Mouse (Mus musculus) right cerebral cortex, postnatal 14 days (tissue): Measurements from ENCODE around the gene Gng8.

Experiments used
- DNase-seq: peaks from one replicate; pipeline ENCODE4 v3.0.0; 2022

Gng8 gene

DNA sequence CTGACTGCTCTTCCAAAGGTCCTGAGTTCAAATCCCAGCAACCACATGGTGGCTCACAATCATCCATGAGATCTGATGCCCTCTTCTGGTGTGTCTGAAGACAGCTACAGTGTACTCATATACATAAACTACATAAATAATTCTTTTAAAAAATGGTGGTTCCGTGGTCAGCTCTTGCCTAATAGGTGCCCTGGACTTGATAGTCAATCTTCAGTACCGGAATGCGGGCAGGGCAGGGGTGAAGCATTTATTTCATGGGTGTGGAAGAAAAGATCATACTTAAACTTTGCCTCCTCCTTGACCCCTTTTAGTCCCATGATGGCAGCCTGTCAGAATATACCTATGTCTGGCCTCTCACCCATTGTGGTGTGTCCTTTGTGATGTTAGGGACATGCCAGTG, 20.3 kb downstream of the Gng8 start:
- DNase-seq, result no peak

- no peak for DNase-seq
These were observed 20.8 kb downstream of the Gng8 start for GRCm38 (mm10) chr7:16912360-16912759.

DNA sequence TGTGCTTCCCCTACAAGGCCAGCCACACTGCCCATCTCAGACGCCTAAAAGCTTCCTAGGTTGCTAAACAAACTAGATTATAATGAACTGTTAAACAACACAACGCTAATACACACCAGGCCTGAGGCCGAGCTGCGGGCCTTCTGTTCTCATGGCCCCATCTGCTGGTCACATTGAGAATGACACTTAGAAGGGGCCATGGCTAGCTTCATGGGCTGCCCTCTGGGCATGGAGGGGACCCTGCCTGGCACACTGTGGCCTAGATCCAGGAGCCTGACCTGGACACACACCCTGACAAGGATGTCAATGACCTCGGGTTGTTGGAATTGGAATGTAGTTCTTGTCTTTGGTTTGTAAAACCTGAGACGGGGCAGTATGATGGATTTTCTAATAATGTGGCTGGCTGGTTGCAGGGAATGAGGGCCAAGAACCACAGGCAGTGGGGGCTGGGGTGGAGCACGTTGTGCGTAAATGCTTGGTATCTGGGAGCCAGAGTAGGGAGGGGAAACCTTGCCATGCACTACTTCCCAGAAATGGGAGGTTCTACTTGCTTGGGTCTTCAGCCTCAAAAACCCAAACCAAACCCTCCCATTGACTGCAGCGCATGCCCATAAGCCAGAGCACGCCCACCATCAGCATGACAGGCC, 22.3 kb downstream of the Gng8 start:
- peak; percentile 77 for DNase-seq

- DNase-seq, result no peak
These were observed 23.1 kb downstream of the Gng8 start for GRCm38 (mm10) chr7:16914453-16915343.

DNA sequence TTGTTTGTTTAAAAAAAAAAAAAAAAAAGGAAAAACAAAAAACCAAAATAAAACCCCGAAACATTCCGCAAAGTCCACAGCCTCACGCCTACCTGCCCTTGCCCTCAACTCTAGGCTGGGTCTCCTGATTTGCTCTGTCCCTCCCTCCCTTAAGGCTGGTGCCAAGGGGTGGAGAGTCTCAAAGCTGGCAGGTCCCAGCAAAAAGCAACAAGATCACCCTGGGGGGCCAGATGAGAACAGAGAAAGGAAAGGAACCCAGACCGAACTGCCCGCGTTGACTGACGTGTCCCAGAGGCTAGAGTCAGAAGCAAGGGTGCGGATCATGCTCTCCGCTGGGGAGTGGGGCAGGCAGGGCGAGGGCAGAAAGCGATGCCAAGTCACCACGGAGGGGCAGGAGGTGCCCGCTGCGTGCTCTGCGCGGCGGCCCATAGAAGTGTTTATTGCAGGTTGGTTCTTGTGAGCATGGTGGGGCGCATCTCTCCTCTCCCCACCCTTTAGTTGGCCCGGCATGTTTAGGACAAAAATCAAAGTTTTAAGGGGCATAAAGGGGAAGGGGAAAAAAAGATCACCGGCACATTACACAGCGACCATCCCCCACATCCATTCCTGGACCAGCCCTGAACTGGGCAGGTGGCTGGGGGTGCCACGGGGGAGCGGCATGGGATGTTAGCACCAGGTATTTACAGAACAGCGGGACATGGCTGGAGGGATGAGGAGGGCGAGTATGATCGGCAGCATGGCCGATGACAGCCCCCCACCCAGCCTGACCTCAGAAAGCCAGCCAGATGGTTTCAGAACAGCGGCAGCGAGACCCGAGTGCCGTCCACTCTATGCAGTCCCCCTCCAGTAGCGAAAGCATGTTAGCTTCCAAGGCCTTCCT, 24.1 kb downstream of the Gng8 start:
- DNase-seq, result no peak

GRCm38 (mm10) chr7:16916342-16917265, 25.0 kb downstream of the Gng8 start:
- DNase-seq, result no peak

DNA sequence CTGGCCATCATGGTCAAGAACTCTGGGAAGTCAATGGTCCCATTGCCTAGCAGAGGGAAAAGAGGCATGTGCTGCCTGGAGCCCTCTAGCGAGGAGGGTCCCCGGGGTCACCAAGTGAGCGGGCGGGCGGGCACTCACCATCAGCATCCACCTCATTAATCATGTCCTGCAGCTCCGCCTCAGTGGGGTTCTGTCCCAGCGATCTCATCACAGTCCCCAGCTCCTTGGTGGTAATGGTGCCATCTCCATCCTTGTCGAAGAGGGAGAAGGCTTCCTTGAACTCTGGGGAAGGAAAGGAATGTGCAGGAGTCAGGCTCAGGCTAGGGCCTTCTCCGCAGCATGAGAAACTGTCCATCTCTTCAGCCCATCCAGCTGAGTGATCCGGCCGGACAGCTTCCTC, 25.9 kb downstream of the Gng8 start:
- DNase-seq, result no peak

DNA sequence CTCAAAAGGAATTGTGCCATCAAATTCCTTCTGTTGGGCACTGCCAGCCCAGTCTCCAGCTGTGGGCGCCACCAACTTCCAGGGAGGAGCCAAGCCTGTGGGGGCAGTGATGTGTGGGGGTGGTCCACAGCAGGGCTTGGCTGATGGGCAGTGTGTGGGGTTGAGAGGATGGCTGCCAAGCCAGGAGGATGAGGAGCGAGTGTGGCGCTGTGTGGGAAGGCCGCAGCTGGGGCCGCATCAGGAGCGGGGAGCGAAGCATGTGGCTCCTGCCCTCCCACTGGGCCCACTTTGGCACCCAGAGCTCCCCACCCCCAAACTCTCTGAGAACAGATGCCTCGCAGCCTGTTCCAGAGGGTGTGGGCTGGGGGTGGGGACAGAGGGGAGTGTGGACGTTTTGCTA, 26.4 kb downstream of the Gng8 start:
- peak; percentile 59 for DNase-seq

- DNase-seq, result no peak
These were observed 27.1 kb downstream of the Gng8 start for GRCm38 (mm10) chr7:16918670-16919069.

- DNase-seq, result no peak
These were observed 28.0 kb downstream of the Gng8 start for GRCm38 (mm10) chr7:16919395-16920149.

GRCm38 (mm10) chr7:16920150-16920579, 28.6 kb downstream of the Gng8 start:
- no peak for DNase-seq

DNA sequence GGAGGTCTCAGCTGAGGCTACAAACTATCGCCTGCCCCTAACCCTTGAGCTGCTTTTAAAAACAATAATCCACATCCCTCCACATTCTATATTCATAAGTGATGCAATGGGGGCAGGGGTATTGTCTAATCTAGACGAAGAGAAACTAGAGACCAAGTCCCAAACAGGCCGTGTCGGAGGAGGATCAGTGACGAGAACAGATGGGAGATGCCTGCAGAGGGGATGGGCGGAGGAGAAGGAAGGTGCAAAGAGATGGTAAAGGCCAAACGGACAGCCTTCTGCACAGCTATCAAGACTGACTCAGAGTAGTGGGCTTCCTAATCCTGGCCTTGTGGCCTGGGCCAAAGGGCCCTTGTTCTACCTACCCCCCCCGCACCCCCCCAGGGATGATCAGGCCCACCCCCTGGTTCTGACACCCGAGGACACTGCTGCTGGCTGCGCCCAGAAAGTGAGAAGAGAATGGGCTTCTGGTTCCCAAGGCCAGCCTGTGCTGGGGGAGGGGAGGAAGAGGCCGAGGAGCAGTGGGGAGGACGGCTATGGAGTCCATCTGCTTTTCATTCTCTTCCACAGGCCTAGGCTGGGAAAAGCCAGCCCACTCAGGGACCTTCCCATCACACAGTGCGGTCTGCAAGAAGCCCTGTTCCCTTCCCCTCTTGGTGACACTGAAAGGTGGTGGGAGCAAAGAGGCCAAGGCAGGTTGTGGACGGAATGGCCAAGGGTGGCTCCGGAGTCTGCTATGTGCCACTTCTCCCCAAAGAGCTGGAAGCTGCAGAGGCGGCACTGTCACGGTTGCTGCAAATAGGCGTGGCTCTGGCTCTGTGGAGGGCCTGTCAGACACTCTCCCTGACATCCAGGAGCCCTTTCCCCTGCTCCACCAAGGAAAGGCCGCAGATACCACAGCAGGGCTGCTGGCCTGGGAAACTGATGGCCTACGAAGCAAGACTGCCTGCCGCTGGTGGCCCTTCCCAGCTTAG, 29.5 kb downstream of the Gng8 start:
- no peak for DNase-seq

GRCm38 (mm10) chr7:16921881-16922335, 30.3 kb downstream of the Gng8 start:
- DNase-seq, result no peak

- DNase-seq, result no peak
These were observed 30.9 kb downstream of the Gng8 start for GRCm38 (mm10) chr7:16922360-16922973.

DNA sequence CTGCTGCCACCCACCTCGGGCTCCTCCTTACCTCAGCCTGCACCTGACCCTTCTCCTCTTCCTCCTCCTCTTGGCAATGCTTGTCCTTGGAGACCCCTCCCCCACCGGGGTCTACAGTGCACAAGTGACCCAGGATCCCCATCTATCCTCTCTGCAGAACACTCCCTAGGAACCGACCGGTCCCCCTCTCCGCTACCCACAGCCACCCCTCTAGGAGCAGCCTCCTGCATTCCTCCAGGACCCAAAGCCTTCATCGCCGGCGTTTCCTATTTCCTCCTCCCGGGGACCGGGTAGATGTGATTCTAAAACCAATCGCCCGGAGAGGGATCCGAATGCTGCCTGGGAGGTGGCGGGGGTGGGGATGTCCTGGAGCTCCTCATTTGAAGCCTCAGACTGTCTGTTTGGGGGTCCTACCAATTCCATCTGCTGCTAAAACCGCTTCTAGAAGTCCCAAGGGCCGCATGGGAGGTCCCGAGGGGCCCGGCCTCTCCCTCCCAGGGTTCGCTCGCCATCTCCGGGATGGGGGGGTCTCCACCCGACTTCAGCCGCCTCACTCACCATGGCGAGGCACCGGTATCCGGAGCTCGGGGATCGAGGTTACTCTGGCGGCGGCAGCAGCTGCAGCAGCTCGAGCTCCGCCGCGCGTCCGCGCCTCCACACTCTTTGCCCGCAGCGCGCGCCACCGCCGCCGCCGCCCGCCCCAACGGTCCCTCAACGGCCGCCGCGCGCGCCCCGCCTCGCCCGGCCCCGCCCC, 31.9 kb downstream of the Gng8 start:
- DNase-seq, result no peak

DNA sequence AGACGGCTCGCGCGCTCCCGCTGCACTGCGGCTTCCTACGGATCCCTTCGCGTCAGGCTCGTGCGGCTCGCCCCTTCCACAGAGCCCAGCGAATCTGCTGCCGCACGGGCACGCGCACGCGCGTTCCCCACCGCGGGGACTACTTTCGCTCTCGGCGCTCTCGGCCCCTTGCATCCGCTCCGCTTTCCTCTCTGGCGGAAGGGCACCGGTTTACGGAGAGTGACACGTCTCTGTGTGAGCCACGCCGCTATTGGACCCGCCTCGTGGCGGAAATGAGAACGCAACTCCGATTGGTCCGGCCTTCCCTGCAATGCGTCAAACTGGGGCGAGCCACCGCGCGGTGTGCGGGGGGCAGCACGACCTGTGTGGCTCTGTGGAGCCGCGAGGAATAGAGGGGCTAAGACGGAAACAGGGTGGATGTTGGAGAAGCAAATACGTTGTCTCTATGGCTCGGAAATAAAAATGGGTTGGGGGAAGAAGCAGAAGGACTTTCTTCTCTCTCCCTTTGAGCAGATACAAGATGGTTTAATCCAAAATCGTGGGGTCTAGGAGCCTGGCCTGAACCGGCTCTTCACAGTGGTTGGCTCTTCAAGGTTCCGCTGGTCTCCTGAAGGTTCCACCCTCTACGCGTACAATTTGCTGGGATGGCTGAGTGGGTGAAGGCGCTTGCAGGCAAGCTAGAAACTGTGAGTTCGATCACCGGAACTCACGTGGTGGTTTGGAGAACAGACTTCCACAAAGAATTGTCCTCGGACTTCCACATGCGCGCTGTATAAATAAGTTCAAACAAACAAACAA, 32.6 kb downstream of the Gng8 start, which contains the start of gene Calm3:
Calm3 (minus strand) TSS at position 78 of the 798 bp plus-strand sequence.
- DNase-seq, result peak; percentile 100

DNA sequence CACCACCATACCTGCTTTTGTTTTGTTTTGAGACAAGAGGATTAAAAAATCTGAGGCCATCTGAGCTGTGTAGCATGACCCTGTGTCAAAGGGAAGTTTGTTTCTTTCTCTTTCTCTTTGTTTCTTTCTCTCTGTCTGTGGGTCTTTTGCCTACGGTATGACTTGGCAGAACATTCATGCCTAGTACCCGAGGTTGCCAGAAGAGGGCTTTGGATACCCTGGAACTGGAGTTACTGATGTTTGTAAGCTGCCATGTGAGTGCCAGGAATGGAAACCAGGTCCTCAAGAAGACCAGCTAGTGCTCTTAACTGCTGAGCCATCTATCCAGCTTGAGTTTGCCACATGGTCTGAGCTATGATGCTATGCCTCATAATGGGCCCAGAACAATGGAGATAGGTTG, 36.8 kb downstream of the Gng8 start:
- DNase-seq, result no peak

GRCm38 (mm10) chr7:16930850-16931249, 39.3 kb downstream of the Gng8 start:
- peak; percentile 73 for DNase-seq
